Mouse (Mus musculus) small intestine, adult 2 months (tissue): ENCODE data around the gene Traip.

Experiments
- CTCF ChIP-seq: fragments of 200-500 bp; IDR thresholded peaks from 2 replicates; pipeline ENCODE4 v1.5.1; 2012; ENCODE audit warnings: low read depth, mild to moderate bottlenecking, control low read depth, inconsistent platforms, low read length, moderate library complexity, mixed read lengths; ENCODE audit not compliant: insufficient replicate concordance, insufficient read length; ENCODE audit errors: extremely low read depth
- POLR2A ChIP-seq: fragments of 200-500 bp; IDR thresholded peaks from 2 replicates; pipeline ENCODE4 v1.6.1; 2012; ENCODE audit warnings: low read depth, mild to moderate bottlenecking, control low read depth, inconsistent platforms, low read length, moderate library complexity

- TF ChIP-seq POLR2A, result no peak
- no peak for TF ChIP-seq CTCF
Measured at GRCm38 (mm10) chr9:107995513-107995912, 45.6 kb downstream of the Traip start.
